Mouse (Mus musculus): ENCODE measurements at regions not wholly inside any gene's neighbourhood (a gene's known extent, or its start where the extent isn't known, plus 50 kb on each side); places are given as distances from the start of the nearest gene placed in this dataset.

- no peak for DNase-seq (ENCODE audit: extremely low spot score)
Observed at GRCm38 (mm10) chr12:28181265-28181664, 370.9 kb downstream of the Dcdc2c start.

GRCm38 (mm10) chr12:28176016-28176415 is 376.2 kb downstream of the Dcdc2c start:
- no peak for DNase-seq (ENCODE audit: extremely low spot score)

GRCm38 (mm10) chr12:28174078-28174477 is 378.1 kb downstream of the Dcdc2c start:
- DNase-seq (ENCODE audit: extremely low spot score) = no peak

GRCm38 (mm10) chr12:28158786-28159185 is 393.4 kb downstream of the Dcdc2c start:
- no peak for DNase-seq (ENCODE audit: extremely low spot score)

- DNase-seq (ENCODE audit: extremely low spot score) = no peak
Observed at GRCm38 (mm10) chr12:28150759-28151158, 401.4 kb downstream of the Dcdc2c start.

- no peak for DNase-seq (ENCODE audit: extremely low spot score)
Observed at GRCm38 (mm10) chr12:28135810-28136592, 416.2 kb downstream of the Dcdc2c start.

- peak; percentile 44 for DNase-seq (ENCODE audit: extremely low spot score)
Observed at GRCm38 (mm10) chr12:28122766-28123165, 429.4 kb downstream of the Dcdc2c start.

- DNase-seq (ENCODE audit: extremely low spot score) = no peak
Observed at GRCm38 (mm10) chr12:28120106-28120505, 432.1 kb downstream of the Dcdc2c start.

- no peak for DNase-seq (ENCODE audit: extremely low spot score)
Observed at GRCm38 (mm10) chr12:28090673-28091072, 461.5 kb downstream of the Dcdc2c start.

GRCm38 (mm10) chr12:28085460-28085859 is 466.7 kb downstream of the Dcdc2c start:
- no peak for DNase-seq (ENCODE audit: extremely low spot score)

GRCm38 (mm10) chr12:28076606-28077005 is 475.6 kb downstream of the Dcdc2c start:
- no peak for DNase-seq (ENCODE audit: extremely low spot score)

- no peak for DNase-seq (ENCODE audit: extremely low spot score)
Observed at GRCm38 (mm10) chr12:28068584-28068983, 483.6 kb downstream of the Dcdc2c start.

- DNase-seq (ENCODE audit: extremely low spot score) = no peak
Observed at GRCm38 (mm10) chr12:28060281-28060680, 491.9 kb downstream of the Dcdc2c start.

GRCm38 (mm10) chr12:28055518-28056280 is 496.5 kb downstream of the Dcdc2c start:
- DNase-seq (ENCODE audit: extremely low spot score) = no peak

GRCm38 (mm10) chr12:28054444-28054843 is 497.8 kb downstream of the Dcdc2c start:
- no peak for DNase-seq (ENCODE audit: extremely low spot score)

GRCm38 (mm10) chr12:28047989-28048388 is 504.2 kb downstream of the Dcdc2c start:
- no peak for DNase-seq (ENCODE audit: extremely low spot score)

GRCm38 (mm10) chr12:28038161-28038911 is 513.9 kb downstream of the Dcdc2c start:
- DNase-seq (ENCODE audit: extremely low spot score) = no peak

- DNase-seq (ENCODE audit: extremely low spot score) = no peak
Observed at GRCm38 (mm10) chr12:27999170-27999569, 553.0 kb downstream of the Dcdc2c start.

GRCm38 (mm10) chr12:27992152-27992551 is 560.0 kb downstream of the Dcdc2c start:
- DNase-seq (ENCODE audit: extremely low spot score) = no peak

- no peak for DNase-seq (ENCODE audit: extremely low spot score)
Observed at GRCm38 (mm10) chr12:27984261-27984841, 567.8 kb downstream of the Dcdc2c start.

GRCm38 (mm10) chr12:27978257-27978931 is 573.8 kb downstream of the Dcdc2c start:
- no peak for DNase-seq (ENCODE audit: extremely low spot score)

Measured in embryo, embryonic 9.5 days (tissue).